Mouse (Mus musculus): ENCODE data around the gene Akap8.

DNA sequence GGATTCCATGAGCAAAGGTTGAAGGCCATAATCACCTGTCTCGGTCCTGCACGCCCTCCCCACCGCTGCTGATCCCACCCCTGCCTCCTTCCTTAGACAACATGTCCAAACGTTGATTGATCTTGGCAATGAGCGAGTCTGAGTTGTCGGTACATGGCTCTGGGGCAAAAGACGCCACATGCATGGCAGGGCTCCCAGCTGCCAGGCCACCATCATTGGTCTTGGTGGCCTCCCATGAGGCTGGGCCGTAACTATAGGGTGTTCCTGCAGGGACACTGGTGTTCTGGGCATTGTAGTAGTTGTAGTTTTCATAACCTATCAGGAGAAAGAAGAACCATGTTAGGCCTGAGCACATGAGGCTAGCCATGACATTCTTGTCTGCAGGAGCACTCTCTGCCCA, 4.0 kb downstream of the Akap8 start:
- no peak for TF ChIP-seq POLR2A (IDR thresholded peaks at IDR 0.05; ENCODE audit: control insufficient read depth in 1 of 2, insufficient read depth in 1 of 2, low read depth in 1 of 2, low read length in 2 of 2, poor library complexity in 1 of 2)
- TF ChIP-seq CTCF (IDR thresholded peaks at IDR 0.05 in 2 of 3, conservative IDR thresholded peaks at IDR 0.05 in 1 of 3; ENCODE audit: control insufficient read depth in 1 of 3, insufficient read depth in 1 of 3, low read depth in 2 of 3, low read length in 3 of 3, poor library complexity in 1 of 3, severe bottlenecking in 1 of 3), result no peak
- TF ChIP-seq MAZ (IDR thresholded peaks at IDR 0.05; ENCODE audit: low read depth, low read length), result no peak
